Mouse (Mus musculus): ENCODE results near the gene Spata45. TPM values are rescaled to one million over a fixed set of nuclear protein-coding genes. Genes with fewer than 3 reads are reported as not detected.

Spata45 gene
- total and polyA plus RNA-seq, 3 experiments, result 0.76 TPM; not detected in 2

- Histone ChIP-seq H3K9me3 (replicated peaks; ENCODE audit: low read length) (peaks cover under 1% of the 10 kb centered on the region), H3K27me3 (replicated peaks) (no peaks in the 10 kb centered on the region), H3K36me3 (replicated peaks in 1 of 2; ENCODE audit: control insufficient read depth in 1 of 2, insufficient read depth in 1 of 2, low read length in 1 of 2) (peaks cover 47 to 59% of the 10 kb centered on the region in 2 experiments), H3K27ac (ENCODE audit: insufficient read depth, low read depth) (no peak overlapping the region), H3K9ac (ENCODE audit: insufficient read depth, low read depth) (no peak overlapping the region), H3K4me2 (ENCODE audit: insufficient read depth, low read depth, poor library complexity, severe bottlenecking) (no peak overlapping the region), H3K79me2 (replicated peaks; ENCODE audit: control insufficient read depth, extremely low read depth, insufficient read depth, poor library complexity, severe bottlenecking) (no peaks in the 10 kb centered on the region), H3K4me3 (replicated peaks in 1 of 3; ENCODE audit: low read depth in 2 of 3, low read length in 2 of 3, poor library complexity in 1 of 3) (no peak overlapping the region), H3K4me1 (ENCODE audit: control insufficient read depth in 1 of 2, insufficient read depth in 2 of 2) (peaks cover 26 to 51% of the 10 kb centered on the region in 2 experiments)
- DNase-seq (ENCODE audit: extremely low read depth), result no peak
- TF ChIP-seq HCFC1 (IDR thresholded peaks at IDR 0.05; ENCODE audit: low read depth, low read length), result no peak
- TF ChIP-seq ZNF384 (IDR thresholded peaks at IDR 0.05; ENCODE audit: low read depth, low read length), result no peak
- no peak for TF ChIP-seq EP300 (IDR thresholded peaks at IDR 0.05; ENCODE audit: low read length)
- TF ChIP-seq ZKSCAN1 (IDR thresholded peaks at IDR 0.05; ENCODE audit: borderline replicate concordance, low read depth, low read length), result no peak
- TF ChIP-seq RCOR1 (conservative IDR thresholded peaks at IDR 0.05; ENCODE audit: low read depth, low read length), result no peak
- no peak for TF ChIP-seq KAT2A (IDR thresholded peaks at IDR 0.05; ENCODE audit: insufficient replicate concordance, low read length)
- TF ChIP-seq MAFK (IDR thresholded peaks at IDR 0.05; ENCODE audit: insufficient replicate concordance, low read length), result no peak
- no peak for TF ChIP-seq TCF12 (IDR thresholded peaks at IDR 0.05; ENCODE audit: low read depth, low read length)
- TF ChIP-seq GABPA (IDR thresholded peaks at IDR 0.05; ENCODE audit: insufficient replicate concordance, low read depth, low read length), result no peak
- no peak for TF ChIP-seq RAD21 (IDR thresholded peaks at IDR 0.05; ENCODE audit: low read depth, low read length)
- no peak for TF ChIP-seq USF2 (conservative IDR thresholded peaks at IDR 0.05; ENCODE audit: low read depth, low read length)
- no peak for TF ChIP-seq E2F4 (IDR thresholded peaks at IDR 0.05; ENCODE audit: insufficient replicate concordance, low read depth, low read length)
- dilution Hi-C loops (cut with MboI; ENCODE audit: extremely low pct_ligation_motif_present, extremely low pct_unique_long_range_greater_than_20kb, low sequenced_read_pairs), result no loop called here
- in situ Hi-C loops (cut with MboI; ENCODE audit: low pct_ligation_motif_present, low pct_unique_long_range_greater_than_20kb, low sequenced_read_pairs), result no loop called here
Observed at GRCm38 (mm10) chr1:191083230-191083629, 46.8 kb downstream of the Spata45 start.

- Histone ChIP-seq H3K27me3 (replicated peaks) (no peaks in the 10 kb centered on the region), H3K9me3 (replicated peaks; ENCODE audit: low read length) (no peaks in the 10 kb centered on the region), H3K27ac (ENCODE audit: insufficient read depth, low read depth) (peak overlapping the region; percentile 91), H3K9ac (ENCODE audit: insufficient read depth, low read depth) (peak overlapping the region; percentile 32), H3K79me2 (replicated peaks; ENCODE audit: control insufficient read depth, extremely low read depth, insufficient read depth, poor library complexity, severe bottlenecking) (no peaks in the 10 kb centered on the region), H3K4me1 (ENCODE audit: control insufficient read depth in 1 of 2, insufficient read depth in 2 of 2) (peaks cover 32 to 65% of the 10 kb centered on the region in 2 experiments), H3K36me3 (replicated peaks in 1 of 2; ENCODE audit: control insufficient read depth in 1 of 2, insufficient read depth in 1 of 2, low read length in 1 of 2) (peaks cover 29 to 41% of the 10 kb centered on the region in 2 experiments), H3K4me2 (ENCODE audit: insufficient read depth, low read depth, poor library complexity, severe bottlenecking) (peak overlapping the region; percentile 42), H3K4me3 (replicated peaks in 1 of 3; ENCODE audit: low read depth in 2 of 3, low read length in 2 of 3, poor library complexity in 1 of 3) (peak overlapping the region in 2 of 3 experiments; percentile 14 to 15)
- in situ Hi-C loops (cut with MboI; ENCODE audit: low pct_ligation_motif_present, low pct_unique_long_range_greater_than_20kb, low sequenced_read_pairs) (loop anchor here (5.0 kb wide), 1 partner anchor 143 kb away; no protein-coding TSS in a partner anchor), dilution Hi-C loops (cut with MboI; ENCODE audit: extremely low pct_ligation_motif_present, extremely low pct_unique_long_range_greater_than_20kb, low sequenced_read_pairs) (no loop called here)
- peak; percentile 75 for DNase-seq (ENCODE audit: extremely low read depth)
- TF ChIP-seq MYC (IDR thresholded peaks at IDR 0.05; ENCODE audit: low read depth, low read length) (0 out of 2 replicates have a peak, but pooled peaks have one; percentile 22), POLR2A (IDR thresholded peaks at IDR 0.05; ENCODE audit: low read depth, low read length) (no peak), MAX (IDR thresholded peaks at IDR 0.05; ENCODE audit: low read length) (peak; percentile 72), TBP (conservative IDR thresholded peaks at IDR 0.05; ENCODE audit: low read depth, low read length) (no peak), RAD21 (IDR thresholded peaks at IDR 0.05; ENCODE audit: low read depth, low read length) (peak; percentile 53), IRF4 (IDR thresholded peaks at IDR 0.05; ENCODE audit: low read depth, low read length) (no peak), PAX5 (IDR thresholded peaks at IDR 0.05; ENCODE audit: low read length) (no peak), ZC3H11A (IDR thresholded peaks at IDR 0.05; ENCODE audit: low read depth, low read length) (no peak), E2F4 (IDR thresholded peaks at IDR 0.05; ENCODE audit: insufficient replicate concordance, low read depth, low read length) (no peak), ZMIZ1 (IDR thresholded peaks at IDR 0.05; ENCODE audit: low read depth, low read length) (no peak), JUN (IDR thresholded peaks at IDR 0.05; ENCODE audit: insufficient read depth, low read depth, low read length) (no peak), POLR2AphosphoS2 (IDR thresholded peaks at IDR 0.05; ENCODE audit: low read depth, low read length) (no peak; the same call in 1 of the 2 replicates), TCF12 (IDR thresholded peaks at IDR 0.05; ENCODE audit: low read depth, low read length) (no peak), UBTF (IDR thresholded peaks at IDR 0.05; ENCODE audit: low read depth, low read length) (no peak), BHLHE40 (IDR thresholded peaks at IDR 0.05; ENCODE audit: low read depth, low read length) (peak; percentile 72), ZKSCAN1 (IDR thresholded peaks at IDR 0.05; ENCODE audit: borderline replicate concordance, low read depth, low read length) (no peak), CHD1 (IDR thresholded peaks at IDR 0.05; ENCODE audit: low read depth, low read length) (0 out of 2 replicates have a peak, but pooled peaks have one; percentile 64), NELFE (IDR thresholded peaks at IDR 0.05; ENCODE audit: low read depth, low read length) (peak; percentile 40; the same call in 1 of the 2 replicates), CTCF (conservative IDR thresholded peaks at IDR 0.05 in 1 of 2, IDR thresholded peaks at IDR 0.05 in 1 of 2; ENCODE audit: low read depth in 2 of 2, low read length in 2 of 2) (peak; percentile 69 to 90), ELF1 (IDR thresholded peaks at IDR 0.05; ENCODE audit: low read depth, low read length) (no peak), HCFC1 (IDR thresholded peaks at IDR 0.05; ENCODE audit: low read depth, low read length) (no peak), USF2 (conservative IDR thresholded peaks at IDR 0.05; ENCODE audit: low read depth, low read length) (no peak), USF1 (IDR thresholded peaks at IDR 0.05; ENCODE audit: low read depth, low read length) (no peak), CHD2 (IDR thresholded peaks at IDR 0.05; ENCODE audit: low read length) (no peak), GABPA (IDR thresholded peaks at IDR 0.05; ENCODE audit: insufficient replicate concordance, low read depth, low read length) (no peak), EP300 (IDR thresholded peaks at IDR 0.05; ENCODE audit: low read length) (peak; percentile 20; the same call in 1 of the 2 replicates), MAFK (IDR thresholded peaks at IDR 0.05; ENCODE audit: insufficient replicate concordance, low read length) (no peak)
Observed at GRCm38 (mm10) chr1:191084951-191085559, 48.6 kb downstream of the Spata45 start.
